Mouse (Mus musculus): ENCODE results near the gene Ttll12. TPM values are rescaled to one million over a fixed set of nuclear protein-coding genes. Genes with fewer than 3 reads are reported as not detected.

The Ttll12 gene
- polyA plus RNA-seq, 1 experiment from 2014 or later = 40.5 TPM

- Histone ChIP-seq H3K4me3 (ENCODE audit: low read depth, low read length) (no peak overlapping the region), H3K4me1 (ENCODE audit: control insufficient read depth, insufficient read depth, low read length) (no peaks in the 10 kb centered on the region), H3K36me3 (ENCODE audit: control insufficient read depth, insufficient read depth, low read length) (peaks cover 83% of the 10 kb centered on the region), H3K9me3 (replicated peaks; ENCODE audit: control insufficient read depth, low read length) (0 out of 2 replicates have a peak, but pooled peaks cover 2% of the 10 kb centered on the region), H3K27me3 (replicated peaks; ENCODE audit: control insufficient read depth, insufficient read depth, low read length) (no peaks in the 10 kb centered on the region), H3K4me2 (ENCODE audit: low read length) (no peak overlapping the region), H3K9ac (ENCODE audit: low read length) (no peak overlapping the region), H3K27ac (ENCODE audit: low read depth, low read length) (no peak overlapping the region)
- DNase-seq (ENCODE audit: low spot score) = no peak
- no peak for ATAC-seq
- 93% methylated on average over 6 of the region's 6 CpGs for WGBS
These were observed 10.2 kb downstream of the Ttll12 start for GRCm38 (mm10) chr15:83584741-83585220.

DNA sequence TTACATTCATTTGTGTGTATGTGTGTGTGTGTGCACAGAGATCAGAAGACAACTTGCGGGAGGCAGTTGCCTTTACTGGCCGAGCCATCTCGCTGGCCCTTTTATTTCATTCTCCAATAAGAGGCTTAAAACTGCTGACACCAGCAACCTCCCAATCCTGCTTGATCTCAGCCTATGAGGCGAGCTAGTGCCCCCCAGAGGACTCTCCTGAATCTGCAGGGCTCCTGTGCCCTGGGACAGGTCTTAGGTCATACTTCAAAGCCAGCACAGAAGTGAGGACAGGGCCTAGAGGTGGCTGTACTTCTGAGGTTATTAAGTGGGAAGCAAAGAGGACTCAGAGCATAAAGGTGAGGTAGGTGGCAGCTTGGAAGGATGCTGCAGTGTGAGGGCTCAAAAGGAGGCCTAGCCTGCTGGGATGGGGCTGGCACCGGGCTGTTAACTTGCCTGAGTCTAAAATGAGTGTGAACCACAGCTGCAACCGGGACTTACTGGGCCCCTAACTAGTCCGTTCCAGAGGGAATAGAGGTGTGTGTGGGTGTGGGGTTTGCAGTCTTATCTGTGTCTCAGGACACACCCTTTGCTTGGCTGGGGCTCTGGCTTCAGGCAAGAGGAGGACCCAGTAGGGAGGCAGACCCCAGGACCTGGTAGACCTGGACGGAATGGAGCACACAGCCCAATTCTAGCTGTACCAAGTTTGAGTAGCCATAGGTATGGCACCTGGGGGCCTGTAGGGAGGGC, 11.4 kb downstream of the Ttll12 start:
- 73% methylated on average over 8 of the region's 8 CpGs for WGBS
- no peak overlapping the region for H3K4me2 ChIP-seq (ENCODE audit: low read length)
- H3K9me3 ChIP-seq (replicated peaks; ENCODE audit: control insufficient read depth, low read length) = 0 out of 2 replicates have a peak, but pooled peaks cover 2% of the 10 kb centered on the region
- H3K27ac ChIP-seq (ENCODE audit: low read depth, low read length) = no peak overlapping the region
- H3K9ac ChIP-seq (ENCODE audit: low read length) = no peak overlapping the region
- no peak for ATAC-seq
- DNase-seq (ENCODE audit: low spot score) = peak; percentile 17
- H3K4me1 ChIP-seq (ENCODE audit: control insufficient read depth, insufficient read depth, low read length) = no peaks in the 10 kb centered on the region
- H3K4me3 ChIP-seq (ENCODE audit: low read depth, low read length) = no peak overlapping the region
- peaks cover 93% of the 10 kb centered on the region for H3K36me3 ChIP-seq (ENCODE audit: control insufficient read depth, insufficient read depth, low read length)
- no peaks in the 10 kb centered on the region for H3K27me3 ChIP-seq (replicated peaks; ENCODE audit: control insufficient read depth, insufficient read depth, low read length)

- ATAC-seq = no peak
These were observed 12.0 kb downstream of the Ttll12 start for GRCm38 (mm10) chr15:83582931-83583330.

DNA sequence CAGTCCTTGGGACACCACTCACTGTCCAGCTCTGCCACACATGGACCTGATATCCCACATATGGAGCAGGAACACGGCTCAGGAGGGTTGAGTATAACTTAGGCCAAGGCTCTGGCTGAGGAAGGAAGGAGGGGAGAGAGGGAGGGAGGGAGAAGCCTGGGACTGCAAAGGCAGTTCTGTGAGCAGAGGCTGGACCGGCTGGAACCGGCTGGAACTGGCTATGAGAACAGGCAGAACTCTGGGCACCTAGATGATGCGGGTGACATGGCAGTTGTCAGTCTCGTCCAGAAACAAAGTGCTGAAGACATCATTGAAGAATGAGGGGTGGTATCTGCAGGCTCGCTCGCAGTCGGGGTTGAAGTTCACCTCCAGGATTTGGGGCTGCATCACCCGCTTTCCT, 18.3 kb downstream of the Ttll12 start:
- peaks cover 71% of the 10 kb centered on the region for H3K36me3 ChIP-seq (ENCODE audit: control insufficient read depth, insufficient read depth, low read length)
- H3K4me1 ChIP-seq (ENCODE audit: control insufficient read depth, insufficient read depth, low read length) = no peaks in the 10 kb centered on the region
- no peaks in the 10 kb centered on the region for H3K27me3 ChIP-seq (replicated peaks; ENCODE audit: control insufficient read depth, insufficient read depth, low read length)
- DNase-seq (ENCODE audit: low spot score) (no peak), ATAC-seq (no peak)
- no peaks in the 10 kb centered on the region for H3K9me3 ChIP-seq (replicated peaks; ENCODE audit: control insufficient read depth, low read length)
- H3K4me2 ChIP-seq (ENCODE audit: low read length) = no peak overlapping the region
- no peak overlapping the region for H3K4me3 ChIP-seq (ENCODE audit: low read depth, low read length)
- no peak overlapping the region for H3K27ac ChIP-seq (ENCODE audit: low read depth, low read length)
- H3K9ac ChIP-seq (ENCODE audit: low read length) = no peak overlapping the region
- WGBS = 93% methylated on average over 9 of the region's 9 CpGs

More at GRCm38 (mm10) chr15:83582931-83583330, 12.0 kb downstream of the Ttll12 start:
- Histone ChIP-seq H3K9me3 (replicated peaks; ENCODE audit: control insufficient read depth, low read length) (0 out of 2 replicates have a peak, but pooled peaks cover 2% of the 10 kb centered on the region), H3K36me3 (ENCODE audit: control insufficient read depth, insufficient read depth, low read length) (peaks cover 91% of the 10 kb centered on the region), H3K27me3 (replicated peaks; ENCODE audit: control insufficient read depth, insufficient read depth, low read length) (no peaks in the 10 kb centered on the region), H3K4me3 (ENCODE audit: low read depth, low read length) (no peak overlapping the region), H3K4me2 (ENCODE audit: low read length) (no peak overlapping the region), H3K27ac (ENCODE audit: low read depth, low read length) (no peak overlapping the region), H3K9ac (ENCODE audit: low read length) (no peak overlapping the region), H3K4me1 (ENCODE audit: control insufficient read depth, insufficient read depth, low read length) (no peaks in the 10 kb centered on the region)
- 78% methylated on average over 4 of the region's 4 CpGs for WGBS
- DNase-seq (ENCODE audit: low spot score) = no peak

DNA sequence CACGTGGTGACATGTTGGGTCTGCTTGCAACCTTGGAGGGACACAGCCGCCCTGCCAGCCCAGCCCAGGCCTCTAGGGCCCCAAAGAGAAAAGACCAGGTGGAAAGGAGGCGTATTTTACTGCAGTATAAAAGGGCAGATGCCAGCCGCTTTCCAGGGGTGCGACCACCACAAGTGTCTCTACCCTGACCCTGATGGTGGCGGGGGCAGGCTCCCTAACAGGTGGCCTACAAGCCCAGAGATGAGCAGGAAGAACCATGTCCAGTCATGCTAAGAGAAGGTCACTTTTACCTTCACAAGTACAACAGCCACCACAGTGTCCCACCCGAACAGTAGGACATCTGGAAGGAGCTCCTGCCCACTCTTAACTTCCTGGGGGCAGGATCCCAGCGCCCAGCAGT, 19.4 kb downstream of the Ttll12 start:
- H3K36me3 ChIP-seq (ENCODE audit: control insufficient read depth, insufficient read depth, low read length) = peaks cover 60% of the 10 kb centered on the region
- DNase-seq (ENCODE audit: low spot score) (no peak), ATAC-seq (no peak)
- H3K9me3 ChIP-seq (replicated peaks; ENCODE audit: control insufficient read depth, low read length) = no peaks in the 10 kb centered on the region
- no peak overlapping the region for H3K4me3 ChIP-seq (ENCODE audit: low read depth, low read length)
- H3K4me2 ChIP-seq (ENCODE audit: low read length) = no peak overlapping the region
- no peak overlapping the region for H3K9ac ChIP-seq (ENCODE audit: low read length)
- no peak overlapping the region for H3K27ac ChIP-seq (ENCODE audit: low read depth, low read length)
- no peaks in the 10 kb centered on the region for H3K4me1 ChIP-seq (ENCODE audit: control insufficient read depth, insufficient read depth, low read length)
- 96% methylated on average over 8 of the region's 8 CpGs for WGBS
- no peaks in the 10 kb centered on the region for H3K27me3 ChIP-seq (replicated peaks; ENCODE audit: control insufficient read depth, insufficient read depth, low read length)

DNA sequence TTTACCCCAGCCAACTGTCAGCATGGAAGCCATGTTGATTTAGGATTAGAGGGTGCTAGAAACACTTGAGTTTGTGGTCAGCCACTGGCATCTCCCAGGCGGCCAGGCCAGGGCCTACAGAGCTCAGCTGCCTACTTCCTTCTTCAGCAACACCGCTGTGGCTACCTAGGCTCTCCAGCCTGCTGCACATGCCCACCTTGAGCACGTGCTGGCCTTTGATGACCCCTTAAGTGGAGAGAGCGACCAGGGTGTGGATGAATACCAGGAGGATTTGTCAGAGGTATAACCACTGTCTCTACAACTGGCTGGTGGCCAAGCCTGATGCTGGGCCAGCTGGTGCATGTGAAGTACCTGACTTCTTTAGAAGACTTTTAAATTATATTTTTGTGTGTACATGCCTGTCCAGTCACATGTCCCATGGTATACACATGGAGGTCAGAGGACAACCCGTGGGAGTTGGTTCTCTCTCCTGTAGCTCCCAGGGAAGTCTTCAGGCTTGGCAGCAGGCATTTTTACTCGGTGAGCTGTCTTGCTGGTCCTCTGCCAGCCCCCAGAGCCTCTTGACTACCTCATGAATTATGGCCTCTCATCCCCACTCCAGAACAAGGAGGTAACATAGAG, 20.1 kb downstream of the Ttll12 start:
- Histone ChIP-seq H3K4me3 (ENCODE audit: low read depth, low read length) (no peak overlapping the region), H3K27me3 (replicated peaks; ENCODE audit: control insufficient read depth, insufficient read depth, low read length) (no peaks in the 10 kb centered on the region), H3K9ac (ENCODE audit: low read length) (no peak overlapping the region), H3K4me1 (ENCODE audit: control insufficient read depth, insufficient read depth, low read length) (no peaks in the 10 kb centered on the region), H3K27ac (ENCODE audit: low read depth, low read length) (no peak overlapping the region), H3K36me3 (ENCODE audit: control insufficient read depth, insufficient read depth, low read length) (peaks cover 53% of the 10 kb centered on the region), H3K9me3 (replicated peaks; ENCODE audit: control insufficient read depth, low read length) (no peaks in the 10 kb centered on the region), H3K4me2 (ENCODE audit: low read length) (no peak overlapping the region)
- no peak for ATAC-seq
- 90% methylated on average over 6 of the region's 6 CpGs for WGBS
- no peak for DNase-seq (ENCODE audit: low spot score)

DNA sequence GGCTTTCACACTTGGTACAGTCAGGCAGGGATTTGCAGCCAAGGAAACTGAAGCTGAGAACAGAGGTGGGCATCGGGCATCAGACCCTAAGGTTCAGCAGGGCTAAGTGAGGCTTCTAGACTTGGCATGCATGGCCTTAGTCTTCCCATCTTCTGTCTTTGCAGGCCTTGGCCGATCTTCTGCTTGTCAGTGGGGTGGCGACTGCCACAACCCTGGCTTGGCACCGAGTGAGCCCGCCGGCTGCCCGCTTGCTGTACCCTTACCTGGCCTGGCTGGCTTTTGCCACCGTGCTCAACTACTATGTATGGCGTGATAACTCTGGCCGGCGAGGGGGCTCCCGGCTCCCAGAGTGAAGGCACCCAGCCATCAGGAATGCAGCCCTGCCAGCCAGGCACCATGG, 21.4 kb downstream of the Ttll12 start:
- Histone ChIP-seq H3K27ac (ENCODE audit: low read depth, low read length) (no peak overlapping the region), H3K9me3 (replicated peaks; ENCODE audit: control insufficient read depth, low read length) (no peaks in the 10 kb centered on the region), H3K4me3 (ENCODE audit: low read depth, low read length) (no peak overlapping the region), H3K27me3 (replicated peaks; ENCODE audit: control insufficient read depth, insufficient read depth, low read length) (no peaks in the 10 kb centered on the region), H3K4me2 (ENCODE audit: low read length) (no peak overlapping the region), H3K36me3 (ENCODE audit: control insufficient read depth, insufficient read depth, low read length) (peaks cover 41% of the 10 kb centered on the region), H3K9ac (ENCODE audit: low read length) (no peak overlapping the region), H3K4me1 (ENCODE audit: control insufficient read depth, insufficient read depth, low read length) (no peaks in the 10 kb centered on the region)
- ATAC-seq (no peak), DNase-seq (ENCODE audit: low spot score) (no peak)
- WGBS = 93% methylated on average over 12 of the region's 12 CpGs

- Histone ChIP-seq H3K4me2 (ENCODE audit: low read length) (no peak overlapping the region), H3K27me3 (replicated peaks; ENCODE audit: control insufficient read depth, insufficient read depth, low read length) (no peaks in the 10 kb centered on the region), H3K9ac (ENCODE audit: low read length) (no peak overlapping the region), H3K9me3 (replicated peaks; ENCODE audit: control insufficient read depth, low read length) (no peaks in the 10 kb centered on the region), H3K27ac (ENCODE audit: low read depth, low read length) (no peak overlapping the region), H3K4me3 (ENCODE audit: low read depth, low read length) (no peak overlapping the region), H3K36me3 (ENCODE audit: control insufficient read depth, insufficient read depth, low read length) (peaks cover 28% of the 10 kb centered on the region), H3K4me1 (ENCODE audit: control insufficient read depth, insufficient read depth, low read length) (no peaks in the 10 kb centered on the region)
- DNase-seq (ENCODE audit: low spot score) (no peak), ATAC-seq (no peak)
- WGBS = 91% methylated on average over 4 of the region's 4 CpGs
These were observed 22.8 kb downstream of the Ttll12 start for GRCm38 (mm10) chr15:83572132-83572531.

DNA sequence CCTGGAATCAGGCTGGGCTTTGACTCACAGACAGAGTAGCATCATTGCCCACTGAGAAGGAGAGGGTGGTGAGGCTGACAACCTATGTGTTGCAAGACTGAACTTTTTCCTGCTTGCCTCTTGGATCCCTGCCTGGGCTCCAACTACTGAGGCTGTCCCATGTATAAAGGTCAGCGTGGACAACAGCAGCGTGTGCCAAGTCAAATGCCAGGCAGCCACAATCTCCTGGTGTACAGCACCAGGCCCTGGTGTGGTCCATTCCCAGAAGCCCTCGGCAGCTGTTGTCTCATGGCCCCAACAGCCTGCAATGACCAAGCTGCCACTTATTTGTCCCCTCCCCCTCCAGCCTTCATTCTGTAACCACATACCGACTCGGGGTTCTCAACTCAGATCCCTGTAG, 23.3 kb downstream of the Ttll12 start:
- DNase-seq (ENCODE audit: low spot score) (no peak), ATAC-seq (no peak)
- Histone ChIP-seq H3K36me3 (ENCODE audit: control insufficient read depth, insufficient read depth, low read length) (peaks cover 23% of the 10 kb centered on the region), H3K27ac (ENCODE audit: low read depth, low read length) (no peak overlapping the region), H3K9ac (ENCODE audit: low read length) (no peak overlapping the region), H3K27me3 (replicated peaks; ENCODE audit: control insufficient read depth, insufficient read depth, low read length) (no peaks in the 10 kb centered on the region), H3K4me3 (ENCODE audit: low read depth, low read length) (no peak overlapping the region), H3K4me1 (ENCODE audit: control insufficient read depth, insufficient read depth, low read length) (no peaks in the 10 kb centered on the region), H3K4me2 (ENCODE audit: low read length) (no peak overlapping the region), H3K9me3 (replicated peaks; ENCODE audit: control insufficient read depth, low read length) (no peaks in the 10 kb centered on the region)
- 90% methylated on average over 5 of the region's 5 CpGs for WGBS
